Mouse (Mus musculus) inflammation-experienced regulatory T-cells, adult 6 months (primary cell): ENCODE results near the gene Cnn3. TPM values are rescaled to one million over a fixed set of nuclear protein-coding genes. Genes with fewer than 3 reads are reported as not detected.

Source experiments
- ATAC-seq: one replicate; pipeline ENCODE4 v1.8.0; 2017
- polyA plus RNA-seq, 3 experiments: library from polyadenylated mRNA; unstranded; fragments of 100-300 nt; shearing (Covaris generic); gene quantifications; one replicate each; pipeline ENCODE4 v1.2.1; 2017

The Cnn3 gene
- polyA plus RNA-seq, 3 experiments from 2014 or later = 1.4 to 2.3 (median 2.1) TPM

- peak; percentile 95 for ATAC-seq
These were observed 67.7 kb downstream of the Cnn3 start for GRCm38 (mm10) chr3:121493997-121494421.

GRCm38 (mm10) chr3:121500225-121500624, 73.9 kb downstream of the Cnn3 start:
- peak; percentile 93 for ATAC-seq

- ATAC-seq = no peak
These were observed 74.4 kb downstream of the Cnn3 start for GRCm38 (mm10) chr3:121500734-121501133.

DNA sequence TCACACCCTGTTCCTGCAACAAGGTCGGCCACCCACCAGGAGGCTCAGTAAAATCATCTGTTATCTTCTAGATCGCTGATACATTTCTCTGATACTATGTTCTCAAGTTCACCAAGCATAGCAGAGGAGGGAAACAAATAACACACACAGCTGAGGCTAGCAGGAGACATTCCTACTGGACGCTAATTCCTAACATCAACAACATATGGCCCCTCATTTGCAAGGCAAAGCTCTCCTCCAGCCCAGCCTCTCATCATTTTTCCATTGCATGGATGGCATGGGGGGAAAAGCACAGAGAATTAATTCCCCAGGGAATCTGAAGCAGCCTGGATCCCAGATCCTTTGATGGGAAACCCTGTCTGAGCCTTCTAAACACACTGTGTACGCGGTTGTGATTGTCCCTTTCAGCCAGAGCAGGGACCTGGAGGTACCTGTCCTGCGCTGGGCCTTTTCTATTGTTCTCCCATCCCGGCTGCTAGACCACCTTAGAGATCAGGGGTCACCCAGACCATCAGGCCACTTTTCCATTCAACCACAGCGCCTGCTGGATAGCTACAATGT, 78.7 kb downstream of the Cnn3 start:
- no peak for ATAC-seq

GRCm38 (mm10) chr3:121506175-121506574, 79.9 kb downstream of the Cnn3 start:
- ATAC-seq = no peak

DNA sequence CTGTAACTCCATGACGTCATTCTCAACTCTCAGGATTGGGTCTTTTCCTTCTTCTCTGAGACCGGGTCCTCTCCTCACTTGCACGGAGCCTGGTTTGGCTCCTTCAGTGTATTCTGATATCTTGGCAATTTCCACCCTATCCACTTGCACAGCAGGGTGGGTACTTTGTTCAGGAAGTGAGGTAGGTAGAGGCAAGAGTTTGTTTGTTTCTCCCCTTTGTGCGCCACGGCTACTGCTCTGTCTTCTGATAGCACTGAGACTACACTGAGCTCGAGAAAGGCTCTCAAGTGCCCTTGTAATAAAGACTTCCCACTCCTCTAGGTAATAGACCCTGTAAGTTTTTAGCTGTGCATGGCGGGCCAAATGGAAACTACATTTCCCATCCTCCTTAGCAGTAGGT, 80.5 kb downstream of the Cnn3 start:
- no peak for ATAC-seq

DNA sequence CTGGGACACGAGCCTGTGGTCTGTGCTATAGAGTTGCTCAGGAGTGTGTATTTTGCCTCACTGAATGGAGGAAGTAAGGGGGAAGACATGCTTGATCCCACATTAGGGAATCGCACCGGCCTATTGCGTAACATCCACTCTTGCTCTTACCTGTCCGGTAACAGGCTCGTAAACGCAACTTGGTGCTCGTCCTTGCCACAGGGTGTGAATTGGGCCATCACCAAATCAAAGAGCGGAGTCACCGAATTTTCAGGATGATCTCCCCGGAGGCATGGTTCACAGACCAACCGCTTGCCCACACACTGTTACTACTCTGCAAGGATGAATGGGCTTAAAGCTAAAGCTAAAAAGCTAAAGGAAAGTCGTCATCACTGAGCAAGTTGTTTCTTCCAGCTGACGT, 81.4 kb downstream of the Cnn3 start:
- ATAC-seq = no peak

Other genes starting within 250 kb of the Cnn3 start
- not detected for gene Tmem56, start 143.4 kb upstream of the Cnn3 start, polyA plus RNA-seq
- 10 to 100 TPM; 18.1 to 24.6 (median 21.3) TPM for gene Alg14, start 134.7 kb upstream of the Cnn3 start, polyA plus RNA-seq
- not detected for gene Slc44a3, start 105.9 kb downstream of the Cnn3 start, polyA plus RNA-seq
- gene 4930432M17Rik, start 244.3 kb downstream of the Cnn3 start, polyA plus RNA-seq = not detected